Mouse (Mus musculus) urinary bladder, postnatal 10 days (tissue): ENCODE measurements around the gene Disp1.

Source experiments
- DNase-seq: peaks from one replicate; pipeline ENCODE4 v3.0.0; 2022; ENCODE audit warnings: low spot score

Gene Disp1

DNA sequence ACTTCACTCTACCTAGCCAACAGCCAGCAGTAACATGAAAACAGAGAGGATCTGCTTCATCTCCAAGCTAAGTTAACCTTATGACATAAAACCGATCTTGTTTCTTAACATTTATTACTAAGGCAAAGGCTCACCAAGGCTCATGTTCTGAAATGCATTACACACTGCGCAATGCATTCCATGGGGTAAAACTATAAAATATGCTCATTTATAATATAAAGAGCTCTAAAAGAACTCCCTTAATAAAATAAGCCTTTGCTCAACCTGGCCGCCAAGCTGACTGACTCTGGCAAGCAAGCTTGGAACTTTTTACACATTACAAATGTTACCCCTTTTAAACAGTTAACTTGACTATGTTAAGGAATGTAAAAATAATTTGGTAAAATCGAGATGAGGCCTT lies 94.1 kb downstream of the Disp1 start:
- DNase-seq, result no peak

- no peak for DNase-seq
Observed at GRCm38 (mm10) chr1:183123725-183124124, 97.6 kb downstream of the Disp1 start.

- DNase-seq, result no peak
Observed at GRCm38 (mm10) chr1:183120341-183120923, 100.9 kb downstream of the Disp1 start.

GRCm38 (mm10) chr1:183117827-183118825 lies 103.2 kb downstream of the Disp1 start:
- no peak for DNase-seq

GRCm38 (mm10) chr1:183116946-183117826 lies 104.1 kb downstream of the Disp1 start:
- DNase-seq, result no peak

- DNase-seq, result no peak
Observed at GRCm38 (mm10) chr1:183116441-183116840, 104.9 kb downstream of the Disp1 start.

GRCm38 (mm10) chr1:183115076-183115475 lies 106.2 kb downstream of the Disp1 start:
- DNase-seq, result no peak

- no peak for DNase-seq
Observed at GRCm38 (mm10) chr1:183114554-183114953, 106.8 kb downstream of the Disp1 start.

GRCm38 (mm10) chr1:183113546-183113945 lies 107.8 kb downstream of the Disp1 start:
- no peak for DNase-seq

- no peak for DNase-seq
Observed at GRCm38 (mm10) chr1:183107476-183107875, 113.8 kb downstream of the Disp1 start.

DNA sequence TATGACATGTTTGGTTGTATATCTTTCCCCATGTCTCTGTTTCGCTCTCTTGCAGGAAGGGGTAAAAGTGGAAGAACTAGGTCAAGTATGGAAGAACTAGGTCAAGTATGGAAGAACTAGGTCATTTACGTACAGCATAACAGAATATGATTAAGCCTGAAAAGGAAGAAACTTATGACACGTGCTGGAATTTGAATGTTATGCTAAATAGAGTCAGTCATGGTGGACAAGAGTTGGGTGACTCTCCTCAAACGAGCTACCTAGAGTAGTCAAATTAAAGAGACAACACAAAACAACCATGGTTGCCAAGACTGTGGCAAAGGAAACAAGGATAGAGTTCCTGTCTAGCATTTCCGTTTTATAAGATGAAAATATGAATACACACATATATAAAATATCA lies 116.6 kb downstream of the Disp1 start:
- no peak for DNase-seq

- DNase-seq, result no peak
Observed at GRCm38 (mm10) chr1:183102775-183103174, 118.5 kb downstream of the Disp1 start.

DNA sequence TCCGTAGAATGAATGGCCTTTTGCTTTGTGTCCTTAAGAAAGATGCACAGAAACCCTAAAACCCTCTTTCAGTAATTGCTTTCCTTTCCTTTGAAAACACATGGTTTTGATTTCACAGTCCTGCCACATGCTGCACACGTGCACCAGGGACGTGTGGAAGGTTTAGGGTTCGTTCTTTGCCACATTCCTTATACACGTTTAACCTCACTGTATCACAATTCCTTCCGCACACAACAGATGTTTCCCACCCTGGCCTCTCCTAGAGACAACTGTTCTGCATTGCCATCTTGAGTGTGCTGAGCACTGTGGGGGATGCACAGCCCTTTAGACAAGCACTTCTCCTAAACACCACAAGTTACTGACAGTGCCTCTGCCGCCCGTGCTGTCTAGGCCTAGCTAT lies 119.2 kb downstream of the Disp1 start:
- no peak for DNase-seq

DNA sequence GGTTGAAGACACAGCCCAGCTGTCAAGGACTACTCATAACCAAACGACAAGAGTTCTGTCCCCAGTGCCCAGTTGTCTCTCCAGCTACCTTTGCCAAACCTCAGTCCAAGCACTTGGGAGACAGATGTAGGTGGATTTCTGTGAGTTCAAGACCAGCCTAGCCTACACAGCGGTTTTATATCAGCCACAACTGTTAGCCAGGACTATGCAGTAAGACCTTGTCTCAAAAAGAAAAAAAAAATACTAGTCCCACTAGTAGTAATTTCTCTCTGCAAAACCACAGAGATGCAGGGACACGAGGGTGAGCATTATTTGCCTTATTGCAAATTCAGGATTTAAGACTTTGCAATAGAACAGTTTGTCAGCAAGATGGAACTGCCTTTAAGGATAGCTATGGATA lies 120.0 kb downstream of the Disp1 start:
- DNase-seq, result no peak

DNA sequence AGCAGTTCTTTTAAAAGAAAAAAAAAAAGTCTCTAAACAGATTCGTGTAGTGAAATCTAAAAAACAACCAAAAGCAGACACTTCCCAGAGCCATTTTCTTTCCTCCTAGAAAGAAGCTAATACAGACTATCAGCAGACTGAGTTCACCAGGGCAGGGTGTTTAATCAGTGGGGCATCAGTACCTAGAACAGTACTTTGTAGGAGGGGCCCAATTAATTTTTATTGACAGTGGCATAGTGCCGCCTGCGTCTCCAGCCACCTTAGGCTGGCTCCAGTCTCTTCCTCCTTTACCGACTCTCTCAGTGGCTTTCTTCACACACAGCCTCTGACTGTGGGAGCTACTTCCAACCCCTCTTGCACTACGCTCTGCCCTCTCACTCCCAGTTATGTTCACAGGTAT lies 121.1 kb downstream of the Disp1 start:
- no peak for DNase-seq

- no peak for DNase-seq
Observed at GRCm38 (mm10) chr1:183099686-183100085, 121.6 kb downstream of the Disp1 start.

- no peak for DNase-seq
Observed at GRCm38 (mm10) chr1:183097606-183098005, 123.7 kb downstream of the Disp1 start.

DNA sequence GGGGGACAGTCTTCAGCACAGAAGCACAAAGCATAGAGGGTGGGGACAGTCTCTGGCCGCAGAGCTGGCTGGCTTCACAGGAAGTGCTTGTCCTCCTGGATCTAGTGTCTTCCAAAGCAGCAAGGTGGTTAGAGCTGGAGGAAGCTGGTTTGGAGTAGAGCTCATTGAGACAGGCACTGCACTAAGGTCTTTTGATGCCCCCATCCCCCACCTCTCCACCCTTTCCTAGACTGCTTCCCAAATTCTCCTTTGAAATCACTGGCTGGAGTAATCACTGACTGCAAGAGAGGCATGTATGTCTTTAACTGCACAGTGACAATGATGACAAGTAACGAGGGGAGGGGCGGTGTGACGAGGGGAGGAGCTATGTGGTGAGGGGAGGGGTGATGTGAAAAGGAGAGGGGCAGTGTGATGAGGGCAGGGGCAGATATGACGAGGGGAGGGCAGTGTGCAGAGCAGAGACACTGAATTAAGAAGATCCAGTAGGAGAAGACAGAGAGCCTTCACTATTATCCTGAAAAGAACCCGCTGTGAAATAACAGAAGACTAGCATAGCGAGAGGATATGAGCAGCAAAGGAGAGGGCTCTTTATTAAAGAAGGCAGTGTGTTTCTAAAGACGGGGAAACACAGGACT lies 125.8 kb downstream of the Disp1 start:
- DNase-seq, result no peak

DNA sequence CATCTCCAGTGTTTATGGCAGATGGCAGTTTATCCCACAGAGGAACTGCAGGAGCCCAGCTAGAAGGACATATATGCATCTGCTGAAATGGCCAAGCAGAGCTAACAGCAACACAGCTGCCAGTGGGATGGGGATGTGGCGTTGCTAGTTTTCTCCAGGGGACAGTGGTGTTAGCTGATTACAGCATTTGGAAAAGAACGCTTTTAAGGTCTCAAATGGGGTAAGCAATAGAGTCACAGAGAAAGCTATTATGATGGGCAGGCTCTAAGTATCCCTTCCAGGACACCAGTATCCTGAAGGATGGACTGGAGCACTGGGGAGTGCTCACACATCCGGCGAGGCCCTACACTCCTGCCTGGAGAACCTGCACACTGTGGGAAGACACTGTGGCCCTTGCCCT lies 129.0 kb downstream of the Disp1 start:
- no peak for DNase-seq

DNA sequence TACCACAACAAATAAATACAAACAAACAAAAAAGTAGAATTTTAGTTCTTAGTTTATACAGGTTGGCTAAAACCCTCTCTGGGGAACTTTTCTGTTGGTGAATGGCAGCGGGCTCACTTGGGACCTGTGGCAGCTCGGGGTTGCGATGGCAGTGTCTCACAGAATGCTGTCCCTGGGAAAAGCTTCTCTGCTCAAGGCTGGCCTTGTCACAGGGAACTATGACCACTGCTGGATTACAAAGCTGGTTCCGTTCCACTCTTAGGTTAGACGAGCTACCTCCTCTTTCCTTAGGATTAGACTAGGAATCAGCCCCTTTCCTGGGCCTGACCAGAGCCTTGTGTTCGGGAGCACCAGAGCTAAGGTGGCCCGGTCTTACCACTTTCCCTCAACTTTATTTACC lies 130.1 kb downstream of the Disp1 start:
- DNase-seq, result no peak

GRCm38 (mm10) chr1:183088661-183089060 lies 132.7 kb downstream of the Disp1 start:
- no peak for DNase-seq

- DNase-seq, result no peak
Observed at GRCm38 (mm10) chr1:183086843-183087242, 134.5 kb downstream of the Disp1 start.
